Mouse (Mus musculus) neutrophil, adult 59 days (primary cell): ENCODE measurements around the gene Wfdc5. TPM values are rescaled to one million over a fixed set of nuclear protein-coding genes. Genes with fewer than 3 reads are reported as not detected.

Experiments used
- total RNA-seq, 2 experiments: library from RNA; stranded (reverse); gene quantifications; 1 replicate in 1 of 2; 2 replicates in 1 of 2; pipeline ENCODE4 v1.2.4; 2023

Wfdc5 gene
- not detected for total RNA-seq

GRCm38 (mm10) chr2:164182692-164183255 lies at the start of gene Wfdc5:
Gene Wfdc5, minus strand, starts transcription at chr2:164182742.

DNA sequence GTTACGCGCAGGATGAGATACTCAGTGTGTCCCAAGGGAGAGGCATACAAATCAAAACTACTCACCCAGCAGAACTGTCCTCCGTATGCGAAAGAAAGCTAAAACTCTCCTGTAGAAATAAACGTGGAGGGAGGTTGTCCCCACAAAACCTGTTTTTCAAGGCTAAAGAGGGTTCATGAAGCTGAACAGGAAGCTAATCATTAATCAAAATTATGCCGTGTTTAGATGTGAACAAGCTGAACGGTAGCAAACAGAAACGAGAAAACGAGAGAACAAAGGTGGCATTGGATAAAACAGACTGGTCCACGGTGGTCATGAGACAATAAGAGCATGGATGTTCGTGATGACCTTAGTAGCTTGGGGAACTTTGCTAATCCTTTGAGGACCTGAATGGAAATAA lies 39.0 kb upstream of the Wfdc5 start, which contains the start of gene Wfdc15b:
Wfdc15b (minus strand) TSS at position 139 of the 400 bp plus-strand sequence.

DNA sequence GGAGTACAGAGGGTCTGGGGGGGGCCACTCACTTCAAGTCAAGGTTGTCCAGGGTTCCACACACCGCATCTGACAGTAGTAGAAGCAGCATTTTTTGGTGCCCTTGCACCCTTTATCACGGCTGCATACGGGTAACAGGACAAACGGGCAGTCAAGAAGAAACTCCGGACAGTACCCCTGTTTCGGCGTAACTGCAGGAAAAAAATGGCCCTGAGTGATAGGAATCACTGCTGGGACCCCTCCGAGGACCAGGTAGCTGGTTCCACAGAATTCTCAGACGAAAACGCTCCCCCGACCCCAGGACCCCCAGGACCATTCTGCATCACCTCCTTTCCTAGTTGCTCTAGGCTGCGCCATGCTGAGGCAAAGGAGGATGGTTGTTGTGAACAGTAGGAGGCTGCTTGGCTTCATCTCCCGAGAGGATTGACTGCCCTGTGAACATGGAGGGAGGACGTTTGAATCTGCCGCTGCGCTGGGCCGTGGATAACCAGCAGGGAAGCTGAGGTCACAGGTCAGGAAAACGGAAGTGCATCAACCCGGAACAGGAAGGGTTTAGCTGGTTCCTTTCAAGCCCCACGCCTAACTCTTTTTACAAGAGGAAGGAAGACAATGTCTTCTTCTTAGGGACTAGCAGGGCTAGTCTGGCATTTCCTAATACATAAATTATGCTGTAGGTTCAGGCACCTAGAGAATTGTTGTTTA lies 17.2 kb upstream of the Wfdc5 start, which contains the start of gene Wfdc15a:
Wfdc15a (minus strand) TSS at position 505 of the 702 bp plus-strand sequence.

DNA sequence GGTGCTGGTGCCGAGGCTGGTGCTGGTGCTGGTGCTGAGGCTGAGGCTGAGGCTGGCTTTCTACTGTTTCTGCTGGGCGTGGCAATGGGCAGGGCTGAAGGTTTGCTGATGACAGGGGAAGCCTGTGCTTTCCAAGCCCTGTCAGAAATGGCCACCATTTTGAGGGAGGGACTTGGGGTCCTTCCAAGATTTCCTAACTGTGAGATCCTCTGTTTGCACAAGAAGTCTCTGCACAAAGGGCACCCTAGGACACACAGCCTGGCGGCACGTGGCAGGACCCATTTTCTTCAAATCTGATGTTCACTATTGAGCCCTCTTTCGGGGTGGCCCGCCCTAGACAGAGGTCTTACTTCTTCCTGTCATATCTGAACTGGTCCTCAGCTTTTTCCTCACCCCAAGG lies 8.0 kb upstream of the Wfdc5 start, which contains the start of gene Wfdc12:
Wfdc12 (minus strand) TSS at position 33 of the 400 bp plus-strand sequence.

GRCm38 (mm10) chr2:164170902-164171301 lies 11.6 kb downstream of the Wfdc5 start, which contains the start of gene Kcns1:
Gene Kcns1, minus strand, starts transcription at chr2:164171113.

Other genes starting within 250 kb of the Wfdc5 start
- gene Ywhab, start 187.8 kb downstream of the Wfdc5 start, total RNA-seq, result 100 to 1,000 TPM; 147 to 164 TPM
- 10 to 100 TPM; 12.4 to 13.0 TPM for gene Pabpc1l, start 157.3 kb downstream of the Wfdc5 start, total RNA-seq
- 100 to 1,000 TPM; 159 to 163 TPM for gene Stk4, start 112.4 kb downstream of the Wfdc5 start, total RNA-seq
- 10 to 100 TPM; 40.3 to 49.7 TPM for gene Tomm34, start 111.6 kb downstream of the Wfdc5 start, total RNA-seq
- not detected for gene Kcns1, start 11.6 kb downstream of the Wfdc5 start, total RNA-seq
- not detected for gene Wfdc12, start 7.9 kb upstream of the Wfdc5 start, total RNA-seq
- gene Wfdc15a, start 17.4 kb upstream of the Wfdc5 start, total RNA-seq, result not detected
- gene Wfdc15b, start 38.9 kb upstream of the Wfdc5 start, total RNA-seq, result not detected
- gene Svs2, start 55.7 kb upstream of the Wfdc5 start, total RNA-seq, result not detected
- gene Svs3b, start 73.9 kb upstream of the Wfdc5 start, total RNA-seq, result not detected
- gene Svs4, start 95.7 kb upstream of the Wfdc5 start, total RNA-seq, result not detected
- not detected for gene Svs3a, start 106.5 kb upstream of the Wfdc5 start, total RNA-seq
- not detected for gene Svs6, start 134.0 kb upstream of the Wfdc5 start, total RNA-seq
- gene Svs5, start 150.0 kb upstream of the Wfdc5 start, total RNA-seq, result not detected
- gene Slpi, start 206.4 kb upstream of the Wfdc5 start, total RNA-seq, result 100 to 1,000 TPM; 591 to 696 TPM
- gene Rbpjl, start 220.4 kb upstream of the Wfdc5 start, total RNA-seq, result not detected
- not detected for gene Matn4, start 222.4 kb upstream of the Wfdc5 start, total RNA-seq